Mouse (Mus musculus) T-cell, adult 2 months (primary cell): ENCODE data around the gene Cradd.

ENCODE experiments used
- DNase-seq: peaks from one replicate; pipeline ENCODE4 v3.0.0; 2022; ENCODE audit warnings: low spot score

The Cradd gene

DNA sequence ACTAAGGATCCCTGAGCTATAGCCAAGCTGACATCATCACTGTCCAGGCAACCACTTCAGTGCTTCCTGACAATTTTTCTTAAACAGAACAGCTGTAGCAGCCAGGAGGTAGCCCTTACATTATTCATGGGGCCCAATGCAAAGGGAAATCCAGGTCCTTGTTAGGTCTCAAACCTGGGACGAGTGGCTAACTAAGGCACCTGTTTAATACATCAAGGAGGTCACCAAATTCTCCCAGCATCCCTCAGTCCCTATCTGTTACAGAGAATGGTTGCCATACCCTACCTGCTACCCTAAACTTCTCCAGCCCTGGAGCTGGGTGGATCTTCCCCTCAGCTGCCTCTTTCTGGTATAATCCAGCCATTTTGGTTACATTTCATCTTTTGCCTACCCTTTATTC is 10.9 kb upstream of the Cradd start:
- DNase-seq, result no peak

DNA sequence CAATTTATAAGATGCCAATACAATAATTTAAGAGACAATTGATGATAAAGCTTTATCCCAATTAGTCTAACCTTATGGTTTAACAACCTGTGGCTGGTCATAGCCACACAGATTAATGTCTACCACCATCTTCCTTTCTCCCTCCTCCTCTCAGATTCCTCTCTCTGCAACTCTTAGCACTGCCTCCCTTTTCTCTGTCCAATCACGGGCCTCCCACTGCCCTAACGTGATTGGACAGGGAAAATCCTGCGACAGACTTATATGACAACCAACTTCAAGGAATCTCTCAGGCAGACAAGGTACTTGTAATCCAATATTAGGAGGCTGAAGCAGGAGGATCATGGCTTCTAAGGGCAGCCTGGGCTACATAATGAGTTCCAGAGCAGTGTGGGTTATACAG is 8.7 kb upstream of the Cradd start:
- no peak for DNase-seq

DNA sequence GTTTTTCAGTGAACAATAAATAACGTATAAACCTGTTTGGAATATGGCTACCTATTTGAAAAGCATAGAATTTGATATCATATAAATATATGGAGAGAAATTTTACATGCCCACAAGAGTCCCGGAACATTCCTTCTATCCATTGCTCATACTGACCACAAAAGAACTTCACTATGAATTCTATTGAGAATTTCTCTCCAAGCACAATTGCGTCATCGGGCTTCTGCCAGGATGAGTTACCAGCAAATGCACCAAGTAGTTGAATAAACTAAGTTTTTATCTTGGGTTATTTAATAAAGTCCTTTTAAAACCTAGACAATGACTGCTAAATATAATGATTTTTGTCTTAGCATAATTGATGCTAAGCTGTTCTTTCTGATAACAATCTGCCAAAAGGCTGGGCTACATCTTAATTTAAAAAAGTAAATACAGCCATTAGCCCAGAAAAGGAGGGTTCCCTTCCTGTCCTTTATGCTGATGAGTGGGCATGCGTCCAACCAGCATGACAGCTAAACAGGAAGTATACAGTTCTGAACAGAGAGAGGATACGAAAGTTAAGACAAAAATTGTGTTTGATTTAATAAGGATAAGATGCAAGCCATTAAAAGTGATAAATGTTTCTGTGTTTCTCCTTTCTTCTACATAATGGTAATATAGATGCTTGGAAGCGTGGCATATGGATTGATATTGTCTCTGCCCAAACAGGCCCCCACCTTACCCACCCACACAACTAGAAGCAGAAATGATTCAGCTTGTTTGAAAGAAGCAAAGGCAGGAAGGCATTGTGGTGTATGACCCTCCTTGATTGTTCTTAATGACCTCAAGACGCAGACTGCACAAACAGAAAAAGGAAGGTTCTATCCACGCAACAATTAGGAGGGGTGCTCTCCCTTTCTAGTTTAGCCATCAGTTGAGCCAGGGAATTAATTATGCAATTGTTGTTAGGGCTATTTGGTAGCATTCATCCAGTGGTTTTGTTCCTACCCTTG is 6.7 kb upstream of the Cradd start:
- DNase-seq, result no peak

DNA sequence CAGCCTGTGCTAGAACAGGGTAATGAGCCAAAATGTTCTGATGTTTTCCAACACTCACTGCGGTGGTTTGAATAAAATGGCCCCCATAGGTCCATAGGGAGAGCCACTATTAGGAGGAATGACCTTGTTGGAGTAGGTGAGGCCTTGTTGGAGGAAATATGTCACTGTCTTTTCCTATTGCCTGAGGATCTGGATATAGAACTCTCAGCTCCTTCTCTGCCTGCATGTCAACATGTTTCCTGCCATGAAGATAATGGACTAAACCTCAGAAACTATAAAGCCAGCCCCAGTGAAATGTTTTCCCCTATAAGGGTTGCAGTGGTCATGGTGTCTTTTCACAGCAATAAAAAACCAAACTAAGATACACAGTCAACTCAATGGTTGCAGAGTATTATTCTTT is 6.0 kb upstream of the Cradd start:
- DNase-seq, result no peak

- DNase-seq, result no peak
Observed at GRCm38 (mm10) chr10:95324278-95324631, 322 bp upstream of the Cradd start.

GRCm38 (mm10) chr10:95322076-95323070 is 1.6 kb downstream of the Cradd start:
- DNase-seq, result no peak

DNA sequence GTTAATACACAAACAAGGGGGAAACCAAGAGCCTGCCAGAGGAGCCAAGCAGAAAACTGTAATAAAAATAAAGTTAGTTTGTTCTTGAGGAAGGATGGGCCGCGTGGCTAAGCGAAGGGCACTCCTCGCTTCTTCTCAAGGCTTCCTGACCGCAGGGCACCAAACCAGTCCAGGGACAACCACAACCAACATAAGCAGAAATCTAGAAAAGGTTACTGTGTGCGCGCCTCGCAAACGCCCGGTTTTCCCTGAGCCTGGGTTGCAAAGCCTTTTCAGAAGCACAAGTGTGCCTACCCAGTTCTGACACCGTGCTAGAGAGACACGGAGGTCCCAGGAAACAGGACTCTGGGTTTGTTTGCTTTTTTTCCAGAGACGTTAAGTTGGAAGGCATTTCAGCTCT is 4.9 kb downstream of the Cradd start:
- DNase-seq, result no peak

DNA sequence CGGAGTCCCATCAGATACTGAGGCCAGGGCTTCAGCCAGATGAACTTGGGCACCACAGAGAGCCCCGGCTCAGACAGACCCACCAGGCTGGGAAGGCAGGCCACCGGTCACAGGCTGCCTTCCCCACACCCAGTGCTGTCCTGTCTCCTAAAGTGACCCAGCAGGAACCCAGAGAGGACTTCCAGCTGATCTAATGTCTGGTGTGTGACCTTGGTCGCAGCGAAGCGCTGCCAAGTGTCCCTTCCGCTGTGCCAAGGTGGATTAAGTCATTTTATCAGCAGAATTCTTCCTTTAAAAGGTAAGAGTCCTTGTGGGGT is 5.6 kb downstream of the Cradd start:
- no peak for DNase-seq

DNA sequence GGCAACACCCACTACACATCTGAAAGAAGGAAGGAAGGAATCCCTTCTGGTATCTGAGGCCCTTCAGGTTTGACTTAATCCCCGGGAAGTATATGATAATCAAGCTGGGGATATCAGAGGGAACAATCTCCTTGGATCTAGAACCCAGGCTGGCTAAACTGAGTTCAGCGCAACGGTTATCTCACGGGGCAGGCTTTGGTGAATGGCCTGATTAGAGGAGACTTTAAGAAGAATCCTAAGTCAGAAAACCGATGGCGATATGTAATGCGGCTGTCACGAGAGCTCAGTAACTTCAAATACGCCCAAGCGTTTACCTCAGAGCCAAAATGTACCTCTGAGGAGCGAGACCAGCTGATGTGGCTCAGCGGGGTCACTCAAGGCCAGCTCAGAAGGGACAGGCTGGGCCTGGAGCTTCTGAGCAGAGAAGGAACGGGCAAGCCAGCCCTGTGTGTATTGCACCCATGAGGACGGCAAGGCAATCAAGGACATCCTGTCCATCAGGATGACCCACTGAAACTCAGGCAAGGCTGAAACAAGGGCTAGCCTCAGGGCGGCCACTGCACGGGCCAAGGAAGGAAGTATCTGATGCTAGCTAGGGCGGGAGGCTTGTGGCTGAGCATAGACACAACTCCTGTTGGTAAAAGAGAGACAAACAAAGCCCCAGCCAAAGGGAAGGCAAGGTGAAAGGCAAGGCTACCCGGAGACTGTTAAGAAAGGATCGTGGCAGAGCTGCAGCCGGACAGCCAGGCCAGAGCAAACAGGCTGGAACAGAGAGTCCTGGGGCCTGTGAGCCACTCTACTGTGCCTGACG is 6.1 kb downstream of the Cradd start:
- no peak for DNase-seq

GRCm38 (mm10) chr10:95317091-95317490 is 6.8 kb downstream of the Cradd start:
- DNase-seq, result no peak

DNA sequence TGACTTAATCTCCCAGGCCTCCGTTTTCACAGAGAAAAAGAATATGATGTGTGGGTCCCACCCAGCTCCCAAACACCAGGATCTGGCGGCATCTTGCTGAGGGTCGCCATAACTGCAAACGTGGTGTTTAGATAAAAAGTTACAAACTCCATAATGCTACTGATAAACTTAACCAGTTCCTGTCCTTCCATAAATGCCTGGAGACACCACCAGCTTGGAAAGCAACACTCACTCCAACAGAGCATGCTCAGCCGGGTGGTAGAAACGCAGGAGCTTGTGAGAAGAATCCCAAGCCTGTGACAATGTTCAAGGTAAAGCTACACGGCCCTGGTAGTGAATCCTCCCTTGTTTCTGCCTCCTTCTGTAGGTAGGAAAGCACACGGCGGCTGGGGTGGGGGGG is 7.3 kb downstream of the Cradd start:
- DNase-seq, result no peak

- DNase-seq, result no peak
Observed at GRCm38 (mm10) chr10:95315801-95316474, 8.0 kb downstream of the Cradd start.

- DNase-seq, result no peak
Observed at GRCm38 (mm10) chr10:95315321-95315720, 8.6 kb downstream of the Cradd start.

DNA sequence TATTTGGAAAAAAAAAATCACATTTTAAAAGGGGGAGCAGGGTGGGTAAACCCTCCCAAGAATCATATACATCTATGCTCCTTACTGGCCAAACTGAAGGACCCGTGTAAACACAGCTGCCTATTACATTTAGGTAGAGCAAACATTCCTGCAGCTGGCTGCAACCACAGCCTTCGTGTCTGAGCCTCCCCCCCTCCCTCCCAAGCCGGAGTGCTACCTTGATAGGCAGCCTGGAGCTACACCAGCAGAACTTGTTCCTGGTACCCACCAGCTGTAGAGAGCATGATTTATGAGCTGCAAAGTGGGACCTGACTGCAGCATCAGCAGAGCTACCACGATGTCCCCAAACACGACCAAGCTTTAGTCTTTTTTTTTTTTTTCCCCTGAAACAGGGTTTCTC is 9.9 kb downstream of the Cradd start:
- DNase-seq, result no peak

DNA sequence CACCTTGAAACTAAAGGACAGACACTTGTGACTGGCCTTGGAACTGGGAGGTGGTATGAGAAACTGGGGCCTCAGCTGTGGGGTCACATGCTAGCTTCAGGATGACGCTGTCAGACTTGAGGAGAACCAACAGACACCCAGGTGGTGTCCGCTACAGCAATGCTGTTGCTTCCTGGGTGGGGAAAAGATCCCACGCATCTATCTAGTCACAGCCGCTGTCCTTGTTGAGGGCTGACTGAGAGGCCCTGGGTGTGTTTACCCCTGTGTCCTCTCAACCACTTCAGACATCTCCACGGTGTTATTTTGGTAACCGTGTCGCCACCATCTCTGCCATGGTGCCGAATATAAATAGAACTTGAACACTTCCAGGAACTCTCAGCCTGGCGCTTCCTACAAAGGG is 10.4 kb downstream of the Cradd start:
- DNase-seq, result peak; percentile 78

DNA sequence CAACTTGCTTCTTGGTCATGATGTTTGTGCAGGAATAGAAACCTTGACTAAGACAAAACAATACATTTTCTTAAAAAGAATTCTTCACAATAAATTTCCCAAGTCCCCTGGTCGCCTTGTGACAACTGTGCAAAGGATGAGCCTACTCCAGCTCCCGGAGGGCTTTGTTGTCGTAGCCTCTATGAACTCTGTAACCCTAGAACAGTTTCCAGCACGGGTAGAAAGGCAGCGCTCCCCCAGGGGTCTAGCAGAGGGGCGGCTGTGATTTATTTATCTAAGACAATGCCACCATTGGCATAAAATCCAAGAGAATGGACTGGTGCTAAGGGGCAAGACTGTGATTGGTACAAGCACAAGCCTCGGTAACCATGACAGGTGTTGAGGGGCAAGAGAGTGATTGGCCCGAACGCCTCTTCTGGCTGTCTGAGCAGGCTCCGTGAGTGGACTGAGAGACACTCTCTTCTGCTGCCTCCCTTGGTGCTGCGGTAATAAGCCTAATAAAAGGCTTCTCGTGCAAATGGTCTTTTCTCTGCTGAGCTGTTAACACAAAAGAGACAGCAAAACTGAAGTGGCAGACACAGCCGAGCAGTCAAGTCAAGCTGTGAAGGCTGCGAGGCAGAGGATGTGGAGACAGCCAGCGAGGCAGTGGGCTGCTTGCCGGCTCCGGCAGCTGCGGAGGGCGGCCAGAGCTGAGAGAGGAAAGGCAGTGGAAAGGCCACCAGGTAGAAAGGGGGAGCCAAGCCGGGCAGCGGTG is 13.1 kb downstream of the Cradd start:
- DNase-seq, result no peak

DNA sequence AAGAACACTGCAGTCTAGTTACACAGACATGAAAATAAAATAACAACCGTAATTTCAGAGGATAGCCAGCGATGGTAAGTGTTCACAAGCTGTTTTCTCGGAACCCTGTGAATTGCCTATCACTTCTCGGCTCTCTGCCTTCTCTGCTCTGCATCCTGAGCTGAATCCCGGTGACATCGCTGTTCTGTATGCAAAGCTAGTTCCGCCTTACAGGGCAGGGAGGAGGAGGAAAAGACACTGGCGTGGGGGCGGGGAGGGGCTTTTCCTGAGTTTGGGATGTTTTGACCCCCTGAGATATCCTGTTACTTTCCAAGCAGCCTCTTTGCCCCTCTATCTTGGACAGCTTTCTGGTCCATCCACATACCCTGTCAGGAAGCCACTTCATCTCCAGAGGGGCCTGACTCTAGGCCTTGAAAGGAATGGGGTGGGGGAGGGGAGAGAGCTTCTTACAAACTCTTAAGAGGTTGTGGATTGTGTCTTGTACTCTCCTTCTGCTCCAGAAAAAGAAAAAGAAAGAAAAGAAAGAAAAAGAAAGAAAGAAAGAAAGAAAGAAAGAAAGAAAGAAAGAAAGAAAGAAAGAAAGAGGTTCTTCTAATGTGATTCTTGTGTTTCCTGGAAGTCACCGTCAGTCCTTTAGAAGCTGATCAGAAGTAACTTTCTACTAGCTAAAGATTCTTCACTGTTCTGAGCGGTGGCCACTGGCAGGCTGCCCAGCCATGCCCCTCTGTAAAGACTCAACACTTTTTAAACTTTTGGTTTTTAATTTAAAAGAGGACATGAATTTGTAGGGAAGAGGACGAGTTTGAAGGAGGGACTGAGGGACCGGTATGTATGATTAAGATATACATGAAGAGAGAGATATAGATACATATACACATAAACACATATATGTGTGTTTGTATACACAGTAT is 14.3 kb downstream of the Cradd start:
- DNase-seq, result no peak

DNA sequence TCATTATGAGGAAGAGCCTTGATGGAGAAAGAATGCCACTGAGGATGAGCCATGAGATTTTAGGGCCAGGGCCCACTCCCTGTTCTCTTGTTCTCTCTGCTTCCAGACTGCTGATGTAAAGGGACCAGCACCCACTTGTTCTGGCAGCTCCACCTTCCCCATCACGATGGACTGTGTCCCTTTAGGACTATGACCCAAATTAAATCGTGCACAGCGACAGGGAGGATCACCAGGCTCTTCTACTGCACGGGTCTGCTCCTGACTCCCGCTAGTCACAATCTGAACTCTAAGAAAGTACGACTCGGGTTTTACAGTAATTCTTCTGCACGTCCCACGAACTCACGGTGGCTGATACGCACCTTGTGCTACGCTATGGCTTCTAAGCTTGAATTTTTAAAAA is 14.9 kb downstream of the Cradd start:
- DNase-seq, result no peak

DNA sequence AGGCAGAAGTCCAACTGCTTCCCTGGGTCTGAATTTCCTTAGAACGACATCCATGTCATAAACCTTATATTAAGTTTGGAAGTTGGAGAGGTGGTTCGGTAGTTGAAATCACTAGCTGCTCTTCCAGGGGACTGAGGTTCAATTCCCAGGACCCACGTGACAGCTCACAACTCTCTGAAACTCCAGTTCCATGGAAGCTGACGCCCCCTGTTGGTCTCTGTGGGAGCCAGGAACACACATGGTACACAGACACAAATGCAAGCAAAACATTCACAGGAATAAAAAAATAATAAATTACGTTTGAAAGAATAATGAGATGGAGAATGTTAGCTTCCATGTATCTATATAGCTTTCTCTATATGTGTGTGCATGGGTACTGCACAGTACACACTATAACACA is 16.0 kb downstream of the Cradd start:
- DNase-seq, result no peak
